Mouse (Mus musculus): ENCODE results near the gene Etl4.
"Not testable (repeated sequence)": the region's sequence is repeated elsewhere in the genome, so short reads cannot be mapped to it uniquely, and the experiment has no call there.

Etl4 gene

DNA sequence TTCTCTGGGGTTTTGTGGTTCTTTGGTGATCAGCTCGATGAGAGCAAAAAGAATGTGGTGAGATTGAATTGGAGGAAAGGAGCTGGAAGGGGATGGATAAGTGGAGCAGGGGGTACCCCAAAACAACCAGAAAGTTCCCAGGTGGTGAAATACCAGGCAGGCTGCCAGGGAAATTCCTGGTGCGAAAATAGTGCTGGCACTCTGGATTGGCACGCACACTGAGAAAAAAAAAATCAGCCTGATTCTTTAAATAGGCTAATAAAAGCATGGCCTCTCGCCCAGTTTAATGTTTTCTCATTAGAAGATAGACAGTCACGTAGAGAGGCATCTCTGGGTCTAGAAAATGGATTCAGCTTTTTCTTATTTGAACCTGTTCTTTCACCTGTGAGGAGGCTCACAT lies 258.0 kb downstream of the Etl4 start:
- DNase-seq (ENCODE audit: low spot score): no peak

DNA sequence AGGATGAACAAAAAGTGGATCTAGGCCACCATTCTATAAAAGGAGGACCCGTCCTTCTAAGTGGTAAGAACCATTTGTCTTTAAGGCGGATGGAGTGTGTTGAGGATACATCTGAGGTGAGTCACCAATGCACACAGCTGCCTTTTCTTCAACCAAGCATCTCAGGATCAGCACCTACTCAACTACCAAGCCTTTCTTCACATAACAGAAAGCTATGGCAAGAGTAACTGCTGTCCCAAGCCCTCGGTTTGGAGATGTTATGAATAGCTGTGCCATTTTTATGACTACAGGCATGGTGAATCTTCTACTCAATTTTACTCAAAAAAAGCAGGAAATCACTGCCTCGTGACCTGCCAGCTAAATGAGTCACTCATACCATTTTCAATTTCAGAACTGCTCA lies 258.6 kb downstream of the Etl4 start:
- no peak for DNase-seq (ENCODE audit: low spot score)

DNA sequence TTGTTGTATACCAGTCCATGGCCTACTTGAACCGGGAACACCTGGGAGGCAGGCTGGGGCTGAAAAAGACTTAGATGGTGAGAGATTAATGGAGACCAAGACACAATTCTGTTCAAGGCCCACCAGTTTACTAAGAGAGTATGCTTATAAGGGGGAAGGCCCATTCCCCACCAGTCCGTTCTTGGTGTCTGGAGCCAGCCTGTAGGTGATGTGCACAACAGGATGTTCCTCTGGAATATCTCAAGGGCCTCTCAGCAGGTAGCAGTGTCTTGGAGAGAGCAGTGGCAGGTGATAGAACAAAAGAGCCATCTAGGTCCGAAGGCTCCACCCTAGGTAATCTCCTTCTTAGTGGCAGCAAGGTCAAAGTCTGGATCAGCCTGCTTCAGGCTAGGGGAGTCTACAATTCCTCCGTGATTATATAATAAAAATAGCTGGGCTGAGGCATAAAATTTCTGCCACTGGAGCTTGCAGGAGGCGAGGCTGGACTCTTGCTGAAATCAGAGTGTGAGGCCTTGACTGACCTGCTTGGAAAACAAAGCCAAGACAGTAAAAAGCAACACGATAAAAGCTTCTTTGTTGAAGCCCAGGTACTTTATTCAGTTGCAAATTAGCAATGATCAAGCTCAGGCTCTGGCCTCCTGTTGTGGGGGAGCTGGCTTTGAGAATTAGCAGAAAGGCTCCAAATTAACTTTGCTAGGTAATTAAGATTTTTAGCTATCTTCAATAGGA lies 267.0 kb downstream of the Etl4 start:
- DNase-seq (ENCODE audit: low spot score): not testable (repeated sequence)

DNA sequence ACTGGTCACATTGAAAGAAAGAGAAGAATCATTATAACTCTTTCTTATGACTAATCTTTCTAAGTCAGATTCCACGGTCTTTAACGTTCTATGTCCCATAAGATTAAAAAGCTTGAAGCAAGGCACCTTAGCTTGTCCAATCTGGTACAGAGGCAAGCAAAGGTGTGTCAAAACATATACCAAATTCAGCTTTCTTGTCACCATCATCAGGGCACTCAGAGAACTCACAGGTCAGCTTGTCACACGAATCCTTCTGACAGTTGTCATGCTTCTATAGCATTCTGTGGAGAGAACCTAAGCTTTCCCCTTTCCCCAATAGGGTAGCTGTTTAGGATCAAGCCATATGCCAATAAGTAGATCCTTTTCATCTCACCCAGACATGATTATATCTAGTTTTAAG lies 267.7 kb downstream of the Etl4 start:
- DNase-seq (ENCODE audit: low spot score): not testable (repeated sequence)

DNA sequence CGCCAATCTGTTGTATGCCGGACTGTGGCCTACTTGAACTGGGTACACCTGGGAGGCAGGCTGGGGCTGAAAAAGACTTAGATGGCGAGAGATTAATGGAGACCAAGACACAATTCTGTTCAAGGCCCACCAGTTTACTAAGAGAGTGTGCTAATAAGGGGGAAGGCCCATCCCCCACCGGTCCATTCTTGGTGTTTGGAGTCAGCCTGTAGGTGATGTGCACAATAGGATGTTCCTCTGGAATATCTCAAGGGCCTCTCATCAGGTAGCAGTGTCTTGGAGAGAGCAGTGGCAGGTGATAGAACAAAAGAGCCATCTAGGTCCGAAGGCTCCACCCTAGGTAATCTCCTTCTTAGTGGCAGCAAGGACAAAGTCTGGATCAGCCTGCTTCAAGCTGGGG lies 271.0 kb downstream of the Etl4 start:
- not testable (repeated sequence) for DNase-seq (ENCODE audit: low spot score)

DNA sequence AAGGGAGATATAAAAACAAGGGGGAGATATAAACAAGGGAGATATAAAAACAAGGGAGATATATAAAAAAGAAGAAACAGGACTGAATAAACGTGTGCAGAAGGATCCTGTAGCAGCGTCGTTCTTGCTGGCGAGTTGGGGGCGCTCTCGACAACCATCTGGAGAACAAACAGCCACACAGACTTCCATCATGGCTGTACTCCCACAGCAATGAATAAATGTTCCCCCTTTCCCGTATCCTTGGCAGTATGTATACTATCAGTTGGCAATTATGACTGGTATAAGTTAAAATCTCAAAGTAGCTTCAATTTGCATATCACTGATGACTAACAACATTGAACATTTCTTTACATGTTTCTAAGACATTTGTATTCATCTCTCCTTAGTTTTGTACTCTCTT lies 277.6 kb downstream of the Etl4 start:
- not testable (repeated sequence) for DNase-seq (ENCODE audit: low spot score)

DNA sequence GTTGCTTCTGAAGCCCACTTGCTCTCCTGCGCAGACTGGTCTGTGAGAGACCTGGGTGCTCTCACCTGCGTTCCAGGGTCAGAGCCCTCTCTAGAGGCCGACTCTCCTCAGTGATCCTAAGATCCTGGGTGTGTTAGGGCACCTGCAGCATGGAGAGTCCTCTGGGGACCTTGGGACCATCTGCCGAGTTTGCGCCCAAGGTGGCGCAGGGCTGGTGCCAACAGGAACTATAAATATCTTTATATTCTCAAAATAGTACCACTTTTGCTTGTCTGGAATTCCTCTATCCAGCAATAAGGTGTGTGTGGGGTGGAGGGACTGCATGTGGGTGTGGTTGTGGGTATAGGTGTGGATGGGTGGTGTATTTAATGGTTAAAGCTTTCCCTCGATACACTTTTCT lies 293.4 kb downstream of the Etl4 start:
- DNase-seq (ENCODE audit: low spot score): no peak

DNA sequence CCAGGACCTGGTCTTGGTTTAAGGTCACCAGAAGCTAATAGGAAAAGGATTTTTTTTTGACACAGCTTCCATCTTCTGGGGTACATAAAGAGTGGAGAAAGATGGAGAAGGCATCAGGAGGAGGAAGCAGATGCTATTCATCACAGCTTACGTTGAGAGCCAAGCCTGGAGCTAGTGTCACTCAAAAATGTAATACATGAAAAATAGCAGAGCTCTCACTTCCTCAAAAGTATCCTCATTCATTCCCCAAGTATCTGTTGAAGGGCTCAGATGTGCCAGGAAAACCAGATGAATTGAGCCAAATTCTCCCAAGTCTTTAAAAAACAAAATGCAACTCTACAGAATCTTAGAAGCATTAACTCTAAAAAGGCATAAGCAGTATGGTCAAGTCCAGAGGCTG lies 297.1 kb downstream of the Etl4 start:
- DNase-seq (ENCODE audit: low spot score): no peak

DNA sequence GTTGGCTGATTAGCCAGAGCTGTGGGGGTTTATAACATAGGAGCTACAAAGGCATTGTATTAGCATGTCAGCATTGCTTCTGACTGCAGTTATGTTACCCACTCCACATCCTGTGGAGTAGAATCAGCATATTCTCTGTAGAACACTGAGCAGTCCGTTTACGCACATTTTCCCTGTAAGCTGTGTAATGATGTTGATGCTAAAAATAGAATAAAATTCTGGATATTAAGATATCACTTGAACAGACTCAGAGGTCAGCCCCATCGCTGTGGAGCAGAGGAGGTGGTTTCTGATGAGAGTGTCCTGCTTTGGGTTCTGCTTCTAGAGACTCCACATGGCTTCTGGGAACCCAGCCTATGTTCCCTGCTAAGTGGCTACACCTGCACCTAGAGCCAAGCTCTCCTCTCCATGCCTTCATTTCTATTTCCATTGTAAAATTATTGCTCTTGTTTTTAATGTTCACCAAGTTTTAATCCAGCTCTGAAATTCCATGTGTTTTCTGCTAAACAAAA lies 299.2 kb downstream of the Etl4 start:
- DNase-seq (ENCODE audit: low spot score): no peak

DNA sequence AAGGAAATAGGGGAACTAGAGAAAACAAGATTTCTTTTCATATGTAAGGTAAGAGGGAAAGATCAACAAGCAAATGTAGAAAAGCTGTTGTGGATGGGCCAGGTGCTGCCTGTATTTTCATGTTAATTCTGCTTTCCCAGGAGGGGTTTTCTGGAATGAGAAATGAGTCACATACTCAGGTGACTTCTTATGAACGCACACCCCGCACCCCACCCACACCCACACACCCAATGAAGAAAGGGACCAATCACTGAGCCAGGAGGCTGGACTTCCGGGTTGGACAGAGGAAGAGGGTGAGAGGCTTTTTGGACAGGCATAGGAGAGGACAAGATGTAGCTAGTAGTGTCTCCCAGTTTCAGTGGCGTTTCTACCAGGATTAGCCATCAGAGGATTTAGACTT lies 299.8 kb downstream of the Etl4 start:
- no peak for DNase-seq (ENCODE audit: low spot score)

DNA sequence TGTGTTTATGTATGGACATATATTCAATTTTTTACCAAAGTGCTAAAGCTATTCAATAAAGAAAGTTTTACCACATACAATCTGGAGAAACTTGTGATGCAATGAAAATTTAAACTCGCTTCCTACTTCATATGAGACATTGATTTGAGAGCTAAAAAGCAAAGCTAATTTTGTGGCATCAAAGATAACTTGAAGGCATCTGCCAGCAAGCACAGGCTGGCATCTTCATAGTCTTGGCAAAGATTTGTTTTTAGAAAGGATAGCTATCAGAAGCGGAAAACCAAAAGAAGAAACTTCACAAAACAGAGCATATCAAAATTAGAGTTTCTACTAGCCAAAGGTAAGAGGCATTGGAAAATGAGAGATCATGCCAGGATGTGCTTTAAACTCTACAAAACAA lies 306.7 kb downstream of the Etl4 start:
- DNase-seq (ENCODE audit: low spot score): no peak

DNA sequence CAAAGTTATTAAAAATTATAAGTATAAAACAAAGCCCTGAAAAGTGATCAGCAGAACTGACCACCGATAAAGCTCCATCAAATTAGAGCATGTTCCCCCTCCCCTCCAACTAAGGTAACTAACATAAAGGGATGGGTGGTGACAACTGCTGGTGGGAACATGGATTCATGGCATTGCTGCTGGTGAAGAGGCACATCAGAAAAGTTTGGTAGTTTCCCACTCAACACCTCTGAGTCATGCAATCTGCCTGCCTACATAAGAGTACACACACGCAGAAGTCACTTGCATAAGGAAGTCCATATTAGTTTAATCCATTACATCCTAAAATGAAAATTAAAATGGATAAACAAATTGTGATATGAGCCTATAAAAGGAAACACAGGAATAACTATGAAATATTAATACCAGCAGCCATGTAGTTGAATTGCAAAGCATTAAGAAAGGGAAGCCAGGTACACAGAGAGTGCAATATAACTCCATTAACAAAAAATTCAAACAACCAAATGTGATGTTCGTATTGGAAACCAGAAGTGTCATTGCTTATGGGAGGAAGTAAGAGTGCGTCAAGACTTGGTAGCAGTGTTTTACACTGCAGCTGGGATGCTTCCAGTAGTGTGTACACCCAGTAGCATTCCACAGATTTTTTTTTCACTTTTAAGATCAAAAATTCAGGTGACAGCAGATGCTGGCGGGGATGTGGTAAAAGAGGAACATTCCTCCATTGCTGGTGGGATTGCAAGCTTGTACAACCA lies 307.3 kb downstream of the Etl4 start:
- no peak for DNase-seq (ENCODE audit: low spot score)

DNA sequence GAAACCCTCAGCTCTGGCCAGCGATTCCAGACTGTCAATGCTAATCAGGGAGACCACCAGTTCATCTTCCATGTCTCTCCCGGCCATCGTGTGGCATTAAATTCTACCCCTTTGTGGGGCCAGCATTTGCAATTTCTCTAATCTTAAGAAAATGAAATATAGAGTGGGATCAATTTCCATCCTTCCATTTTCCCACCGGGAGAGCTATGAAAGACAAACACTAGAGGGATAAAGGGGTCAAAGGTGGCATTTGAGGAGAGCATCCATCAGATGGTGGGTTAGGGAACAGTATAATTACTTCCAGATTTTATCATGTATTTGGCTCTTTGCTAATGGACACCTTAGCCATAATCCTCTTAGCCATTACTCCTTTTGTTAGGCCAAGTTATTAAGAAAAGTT lies 321.8 kb downstream of the Etl4 start:
- DNase-seq (ENCODE audit: low spot score): no peak

DNA sequence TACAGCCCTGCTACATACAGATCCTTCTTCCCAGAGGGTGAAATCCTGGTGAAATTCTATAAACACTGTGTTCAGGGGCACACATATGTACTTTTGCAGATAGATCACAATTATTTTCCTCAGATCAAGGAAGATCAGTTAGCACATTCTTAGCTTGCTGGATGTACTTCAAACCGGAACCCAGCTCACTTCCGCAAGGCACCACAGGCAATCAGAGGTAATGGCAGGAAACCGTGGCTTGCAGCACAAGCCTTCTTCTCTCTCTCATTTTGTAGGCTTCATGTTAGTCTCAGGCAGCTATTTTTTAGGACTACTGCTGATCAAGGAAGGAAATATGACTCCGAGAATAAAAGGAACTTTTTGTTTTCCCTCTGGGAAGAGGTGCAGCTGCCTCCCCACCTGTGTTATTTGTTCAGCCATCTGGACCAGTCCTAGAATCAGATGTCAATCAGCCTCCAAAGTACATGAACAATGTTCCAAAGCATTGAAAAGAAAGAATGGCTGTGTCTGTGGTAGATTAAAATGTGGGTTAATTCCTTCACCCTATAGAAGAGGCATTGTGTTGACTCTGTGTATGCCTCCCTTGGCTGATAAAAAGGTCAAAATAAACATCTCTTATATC lies 338.6 kb downstream of the Etl4 start:
- no peak for DNase-seq (ENCODE audit: low spot score)

DNA sequence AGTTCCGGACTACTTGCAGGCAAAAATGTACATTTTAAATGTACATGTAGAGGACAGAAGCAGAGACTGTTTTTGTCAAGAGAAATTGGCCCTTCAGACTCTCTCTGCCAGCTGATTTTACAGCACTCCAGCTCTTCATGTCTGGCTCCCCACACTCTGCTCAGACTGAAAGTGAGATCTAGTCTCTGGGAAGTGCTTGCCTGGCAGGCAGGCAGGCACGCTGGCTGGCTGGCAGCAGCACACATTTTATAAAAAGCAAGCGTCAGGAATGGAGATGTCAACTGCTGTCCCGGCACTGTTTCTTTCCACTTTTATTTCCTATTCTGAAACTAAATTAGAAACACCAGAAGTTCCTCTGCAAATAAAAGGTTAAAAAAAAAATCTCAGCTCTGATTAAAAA lies 339.8 kb downstream of the Etl4 start:
- DNase-seq (ENCODE audit: low spot score): no peak

DNA sequence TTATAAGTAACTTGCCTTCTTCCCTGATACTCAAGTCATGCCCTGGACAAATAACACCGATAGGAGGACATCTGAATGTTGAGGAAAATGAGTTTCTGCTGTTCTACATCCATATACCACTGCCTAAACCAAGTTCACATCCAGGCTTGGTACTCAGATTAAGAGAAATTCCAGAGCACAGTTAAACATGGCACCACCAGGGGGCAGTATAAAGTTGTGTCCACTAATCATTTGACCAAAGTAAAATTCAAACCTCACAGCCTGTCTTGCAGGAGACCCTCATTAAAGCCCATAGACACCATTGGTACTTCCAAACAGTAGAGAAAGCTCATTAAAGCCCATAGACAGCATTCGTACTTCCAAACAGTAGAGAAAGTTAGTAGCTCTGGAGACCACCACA lies 366.5 kb downstream of the Etl4 start:
- peak; percentile 27 for DNase-seq (ENCODE audit: low spot score)

DNA sequence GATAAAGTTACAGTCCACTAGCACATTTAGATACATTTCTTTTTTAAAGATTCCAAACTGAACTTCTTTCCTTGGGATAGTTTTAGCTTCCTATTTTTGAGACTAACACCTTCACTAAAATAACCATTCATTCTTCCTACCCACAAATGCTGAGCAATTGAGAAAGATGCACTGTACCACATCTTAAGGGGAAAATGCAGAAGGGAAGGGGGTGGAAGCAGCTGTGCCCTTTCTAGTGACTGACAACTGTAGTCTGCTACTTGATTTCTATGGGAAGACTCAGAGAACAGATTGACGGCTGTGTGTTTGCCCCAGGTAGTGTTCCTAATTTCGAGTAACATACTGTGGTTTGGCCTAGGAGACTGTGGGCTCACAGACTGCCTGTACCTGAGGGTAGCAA lies 372.3 kb downstream of the Etl4 start:
- DNase-seq (ENCODE audit: low spot score): no peak

DNA sequence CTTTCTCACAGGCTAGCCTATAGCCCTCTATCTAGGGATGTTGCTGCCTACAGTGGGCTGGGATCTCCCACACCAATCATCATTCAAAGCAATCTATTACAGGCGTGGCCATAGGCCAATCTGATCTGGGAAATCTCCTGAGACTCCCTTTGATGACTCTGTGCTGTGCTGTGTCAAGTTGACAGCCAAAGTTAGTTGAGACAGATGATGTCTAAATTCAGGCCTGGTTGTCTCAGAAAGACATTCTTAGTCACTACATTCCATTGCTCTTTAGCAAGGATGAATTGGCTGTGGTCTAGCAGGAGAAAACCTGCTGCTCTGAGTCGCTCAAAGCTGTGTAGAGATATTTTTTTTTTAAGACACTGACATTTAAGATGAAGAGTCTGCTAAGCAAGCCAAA lies 374.8 kb downstream of the Etl4 start:
- DNase-seq (ENCODE audit: low spot score): no peak

DNA sequence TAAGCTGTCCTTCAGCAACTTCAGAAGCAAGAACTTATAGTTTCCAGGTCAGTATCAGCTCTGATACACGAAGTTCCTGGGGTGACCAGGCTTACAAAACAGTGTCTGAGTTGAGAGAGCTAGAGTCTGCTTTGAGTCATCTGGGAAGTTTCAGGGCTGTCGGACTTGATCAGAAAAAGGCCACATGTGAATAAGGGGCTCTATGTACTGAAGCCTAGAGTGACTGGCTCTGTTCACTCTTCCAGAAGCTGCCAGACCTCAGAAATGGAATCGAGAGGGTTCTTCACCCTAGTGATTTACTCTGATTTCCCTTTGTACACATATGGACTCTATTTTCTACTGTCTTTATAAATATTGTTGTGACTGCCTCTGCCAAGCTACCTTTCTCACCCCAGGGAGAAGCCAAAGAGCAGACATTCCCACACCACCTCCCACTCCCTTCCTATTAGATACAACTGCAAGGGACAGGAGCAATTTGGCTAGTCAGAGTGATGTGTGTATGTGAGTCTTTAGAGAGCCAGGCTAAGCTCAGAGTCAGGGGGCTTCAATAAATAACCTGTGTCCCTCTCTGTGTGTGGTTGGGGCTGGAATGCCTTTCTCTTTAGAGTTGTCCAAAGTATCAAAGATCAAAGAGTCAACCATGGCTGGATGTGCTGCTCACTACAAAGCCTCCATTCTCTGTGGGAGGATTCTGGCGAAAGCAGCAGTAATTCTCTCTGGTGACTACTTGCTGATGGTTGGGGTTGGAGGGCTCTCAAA lies 381.6 kb downstream of the Etl4 start:
- no peak for DNase-seq (ENCODE audit: low spot score)

DNA sequence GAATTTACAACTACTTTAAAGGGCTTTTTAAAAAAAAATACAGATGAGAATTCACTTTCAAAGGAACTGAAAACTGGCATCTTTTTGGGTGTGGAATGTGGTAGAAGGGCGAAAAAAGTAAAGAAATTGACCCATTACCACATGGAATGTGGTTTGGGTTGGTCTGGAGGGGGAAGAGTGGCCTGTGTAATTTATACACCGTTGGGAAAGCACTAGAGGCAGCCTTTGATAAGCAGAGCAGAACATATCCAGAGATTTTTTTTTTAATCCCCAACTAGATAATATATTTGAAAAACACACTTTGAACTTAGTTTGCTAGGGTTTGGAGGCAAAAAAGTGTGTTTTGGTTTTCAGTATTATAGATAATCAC lies 382.1 kb downstream of the Etl4 start:
- DNase-seq (ENCODE audit: low spot score): no peak

DNA sequence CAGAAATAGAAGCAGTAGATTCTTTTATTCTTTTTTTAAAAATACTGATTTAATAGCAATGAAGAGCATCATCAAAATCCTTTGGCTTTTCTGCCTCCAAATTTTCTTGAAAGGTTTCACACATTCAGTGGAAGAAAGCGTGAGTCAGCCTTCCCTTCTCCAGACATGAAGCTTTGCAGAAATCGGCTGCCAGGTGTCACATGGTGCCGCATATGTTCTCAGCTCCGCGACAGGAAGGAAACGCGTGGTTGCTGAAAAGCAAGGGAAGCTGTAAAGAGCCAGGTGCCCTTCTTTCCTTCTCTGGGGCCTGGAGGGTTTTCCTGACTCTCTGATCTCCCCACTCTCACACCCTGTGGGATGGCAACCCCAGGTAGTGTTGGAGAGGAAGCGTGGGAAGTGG lies 383.8 kb downstream of the Etl4 start:
- DNase-seq (ENCODE audit: low spot score): no peak

DNA sequence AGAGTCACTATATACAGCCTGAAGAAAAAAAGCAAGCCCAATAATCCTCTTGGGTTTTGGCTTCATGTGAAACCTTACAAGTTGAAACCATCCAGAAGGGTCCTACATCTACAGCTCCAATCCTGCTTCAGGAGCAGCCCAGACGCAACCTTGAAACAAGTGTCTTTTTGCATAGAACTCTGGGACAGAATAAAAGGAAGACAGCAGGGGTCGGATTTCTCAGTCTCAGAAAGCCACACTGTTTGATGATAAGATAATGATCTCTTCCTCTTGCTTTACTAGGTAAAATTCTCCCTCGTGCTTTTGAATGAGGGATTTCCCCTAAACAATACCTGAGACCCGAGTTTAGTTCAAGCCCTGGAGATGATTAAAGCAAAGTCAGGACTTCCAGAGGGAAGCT lies 385.0 kb downstream of the Etl4 start:
- no peak for DNase-seq (ENCODE audit: low spot score)

DNA sequence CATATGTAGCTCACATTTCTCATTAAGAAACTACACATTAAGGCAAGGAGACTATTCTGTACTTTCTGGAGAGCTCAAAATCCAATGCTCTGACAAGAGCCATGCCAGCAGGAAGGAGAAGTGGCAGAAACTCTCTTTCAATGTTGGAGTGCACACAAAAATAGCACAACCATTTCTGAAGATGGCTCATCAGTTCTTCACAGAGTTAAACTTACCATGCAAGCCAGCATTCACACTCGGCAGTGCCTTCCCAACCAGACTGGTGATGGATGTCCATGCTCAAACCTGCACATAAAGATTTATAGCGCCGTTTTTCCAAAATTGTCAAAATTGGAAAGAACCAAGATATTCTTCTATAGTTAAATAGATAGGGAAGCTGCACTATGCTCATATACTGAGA lies 392.9 kb downstream of the Etl4 start:
- no peak for DNase-seq (ENCODE audit: low spot score)

Measured in ovary, postnatal 10 days (tissue).